Comparison of ENCODE assay signal across 8 mouse cellular contexts in genomic region chr3:51708746-51709411, GRCm38 (mm10). TPM values are rescaled to one million over a fixed set of nuclear protein-coding genes. Genes with fewer than 3 reads are reported as not detected.
DNase-seq lines count a peak whose midpoint lies in the region; ATAC-seq and TF ChIP-seq lines count a peak whose summit lies in the region.

No protein-coding gene starts in this region.

- H3K27ac ChIP-seq in forebrain, embryonic 14.5 days (ENCODE audit: low read depth, low read length): peak overlapping the region; percentile 31; the same call in 1 of the 2 replicates
- H3K27ac ChIP-seq in heart, postnatal 0 days (ENCODE audit: low read depth): peak overlapping the region; percentile 98
- peak overlapping the region; percentile 65 for H3K27ac ChIP-seq in liver, postnatal 0 days (ENCODE audit: low read depth)
- H3K27ac ChIP-seq in olfactory bulb, adult 2 months (ENCODE audit: insufficient read depth, low read depth, low read length): peak overlapping the region; percentile 85

- H3K9ac ChIP-seq in forebrain, embryonic 14.5 days (ENCODE audit: low read length): no peak overlapping the region
- H3K9ac ChIP-seq in heart, postnatal 0 days (replicated peaks; ENCODE audit: low read depth, low read length): peak overlapping the region; percentile 41
- no peak overlapping the region; the same call in 1 of the 2 replicates for H3K9ac ChIP-seq in liver, postnatal 0 days (replicated peaks)

- no peak for TF ChIP-seq POLR2A in brain, embryonic 14.5 days (IDR thresholded peaks at IDR 0.05; ENCODE audit: borderline replicate concordance, extremely low read depth, insufficient read depth, insufficient read length, poor library complexity, severe bottlenecking)
- no peak for TF ChIP-seq POLR2A in olfactory bulb, adult 2 months (IDR thresholded peaks at IDR 0.05; ENCODE audit: insufficient read depth, low read depth, low read length)

- peak; percentile 93 for TF ChIP-seq EP300 in heart, postnatal 0 days (IDR thresholded peaks at IDR 0.05; ENCODE audit: low read depth)
- 0 out of 2 replicates have a peak, but pooled peaks have one; percentile 21 for TF ChIP-seq EP300 in liver, postnatal 0 days (IDR thresholded peaks at IDR 0.05; ENCODE audit: low read depth)

- peaks cover 19% of the 10 kb centered on the region for H3K4me1 ChIP-seq in E14TG2a.4 (replicated peaks; ENCODE audit: low read depth, low read length)
- H3K4me1 ChIP-seq in forebrain, embryonic 14.5 days (ENCODE audit: control insufficient read depth, insufficient read depth, low read length): no peaks in the 10 kb centered on the region
- H3K4me1 ChIP-seq in heart, postnatal 0 days (ENCODE audit: control insufficient read depth, insufficient read depth): peaks cover 40% of the 10 kb centered on the region
- H3K4me1 ChIP-seq in liver, postnatal 0 days (ENCODE audit: insufficient read depth): peaks cover 20% of the 10 kb centered on the region
- peaks cover 13% of the 10 kb centered on the region for H3K4me1 ChIP-seq in olfactory bulb, adult 2 months (ENCODE audit: control insufficient read depth, insufficient read depth, low read length)

- H3K4me2 ChIP-seq in forebrain, embryonic 14.5 days (ENCODE audit: low read length): no peak overlapping the region
- peak overlapping the region; percentile 79 for H3K4me2 ChIP-seq in heart, postnatal 0 days (ENCODE audit: low read depth, low read length)
- H3K4me2 ChIP-seq in liver, postnatal 0 days (ENCODE audit: low read depth, low read length): peak overlapping the region; percentile 63

- H3K9me3 ChIP-seq in E14TG2a.4 (ENCODE audit: low read length): no peaks in the 10 kb centered on the region
- H3K9me3 ChIP-seq in forebrain, embryonic 14.5 days (replicated peaks; ENCODE audit: control insufficient read depth, low read length): no peaks in the 10 kb centered on the region
- no peaks in the 10 kb centered on the region for H3K9me3 ChIP-seq in heart, postnatal 0 days (replicated peaks; ENCODE audit: control insufficient read depth, low read length)
- H3K9me3 ChIP-seq in liver, postnatal 0 days (ENCODE audit: low read length): no peaks in the 10 kb centered on the region

- TF ChIP-seq CTCF in E14TG2a.4 (conservative IDR thresholded peaks at IDR 0.05; ENCODE audit: low read length): no peak
- no peak for TF ChIP-seq CTCF in brain, embryonic 14.5 days (IDR thresholded peaks at IDR 0.05; ENCODE audit: borderline replicate concordance, extremely low read depth, insufficient read depth, insufficient read length)
- TF ChIP-seq CTCF in heart, postnatal 0 days (IDR thresholded peaks at IDR 0.05; ENCODE audit: low read depth): no peak
- no peak for TF ChIP-seq CTCF in liver, postnatal 0 days (IDR thresholded peaks at IDR 0.05; ENCODE audit: low read depth)
- no peak for TF ChIP-seq CTCF in olfactory bulb, adult 2 months (IDR thresholded peaks at IDR 0.05; ENCODE audit: insufficient read depth, low read depth, low read length)

- H3K36me3 ChIP-seq in E14TG2a.4 (ENCODE audit: insufficient read depth, low read length): no peaks in the 10 kb centered on the region
- H3K36me3 ChIP-seq in forebrain, embryonic 14.5 days (ENCODE audit: control insufficient read depth, insufficient read depth, low read length): no peaks in the 10 kb centered on the region
- no peaks in the 10 kb centered on the region for H3K36me3 ChIP-seq in heart, postnatal 0 days (replicated peaks; ENCODE audit: control insufficient read depth, insufficient read depth, low read length)
- H3K36me3 ChIP-seq in liver, postnatal 0 days (replicated peaks; ENCODE audit: insufficient read depth, low read length): no peaks in the 10 kb centered on the region

- H3K27me3 ChIP-seq in E14TG2a.4 (ENCODE audit: insufficient read depth, low read length): peaks cover 7% of the 10 kb centered on the region
- no peaks in the 10 kb centered on the region for H3K27me3 ChIP-seq in forebrain, embryonic 14.5 days (replicated peaks; ENCODE audit: control insufficient read depth, insufficient read depth, low read length)
- H3K27me3 ChIP-seq in heart, postnatal 0 days (ENCODE audit: control insufficient read depth, insufficient read depth, low read length): no peaks in the 10 kb centered on the region
- H3K27me3 ChIP-seq in liver, postnatal 0 days (ENCODE audit: insufficient read depth, low read length): no peaks in the 10 kb centered on the region

- ATAC-seq in forebrain, embryonic 14.5 days: peak; percentile 61
- peak; percentile 95 for ATAC-seq in heart, postnatal 0 days (ENCODE audit: insufficient read depth, low read depth)
- peak; percentile 79 for ATAC-seq in liver, postnatal 0 days

- DNase-seq in brain, embryonic 14.5 days (ENCODE audit: low read depth): peak; percentile 90
- DNase-seq in forebrain, embryonic 14.5 days (ENCODE audit: low spot score): peak; percentile 81
- DNase-seq in heart, postnatal 0 days (ENCODE audit: low spot score): peak; percentile 98
- peak; percentile 66 for DNase-seq in large intestine, adult 2 months (ENCODE audit: low read depth, low spot score)
- peak; percentile 61 for DNase-seq in liver, postnatal 0 days
- peak; percentile 59 to 66 for DNase-seq in thymus, postnatal 36 days

- peak overlapping the region; percentile 55 for H3K4me3 ChIP-seq in E14TG2a.4 (replicated peaks; ENCODE audit: low read length)
- no peak overlapping the region for H3K4me3 ChIP-seq in forebrain, embryonic 14.5 days (ENCODE audit: low read depth, low read length)
- peak overlapping the region; percentile 41 for H3K4me3 ChIP-seq in heart, postnatal 0 days (ENCODE audit: low read depth, low read length)
- H3K4me3 ChIP-seq in liver, postnatal 0 days (ENCODE audit: low read depth, low read length): peak overlapping the region; percentile 26
- peak overlapping the region; percentile 18; the same call in 1 of the 2 replicates for H3K4me3 ChIP-seq in olfactory bulb, adult 2 months (ENCODE audit: insufficient read depth, low read depth, low read length)

- 67% methylated on average over 21 of the region's 21 CpGs for WGBS in forebrain, embryonic 14.5 days
- WGBS in heart, postnatal 0 days: 9% methylated on average over 21 of the region's 21 CpGs
- WGBS in large intestine, adult 2 months: 11% methylated on average over 21 of the region's 21 CpGs
- WGBS in liver, postnatal 0 days (ENCODE audit: insufficient replicate concordance): 58% methylated on average over 21 of the region's 21 CpGs
- WGBS in olfactory bulb, adult 2 months: 29% methylated on average over 21 of the region's 21 CpGs

RNA-seq across cellular contexts. Expression of gene Mgst2, which starts 48.7 kb away (rescaled TPM):
- polyA plus RNA-seq in brain, embryonic 14.5 days (2012; rRNA removed): 0.19 TPM in 1 of 2 replicates, not detected in the other
- 0.40 TPM in 1 of 2 replicates, not detected in the other for polyA plus RNA-seq in forebrain, embryonic 14.5 days (2014; fragmentation: Nextera tagmentation; extraction: Ambion mirVana)
- 3.2 and 16.5 TPM in 2 replicates for total RNA-seq in heart, postnatal 0 days (2014; rRNA removed; ENCODE audit: low replicate concordance)
- polyA plus RNA-seq in heart, postnatal 0 days (2015; fragmentation: Nextera tagmentation; extraction: Ambion mirVana): 8.7 and 9.4 TPM in 2 replicates
- 35.7 and 47.6 TPM in 2 replicates for polyA plus RNA-seq in large intestine, adult 2 months (2012; rRNA removed)
- 36.8 TPM in 2 replicates for polyA plus RNA-seq in liver, postnatal 0 days (2015; fragmentation: Nextera tagmentation; extraction: Ambion mirVana)
- polyA plus RNA-seq in olfactory bulb, adult 2 months (2012; ENCODE audit: insufficient read depth, insufficient read length, low replicate concordance, missing spikeins): not detected in 2 replicates

Comparison
In these comparisons a context has a peak if more than half of its experiments do, and no peak if none do; other contexts are left out.
1. H3K27ac ChIP-seq: peak in every context shown above with its lines; median percentile 98 in heart, postnatal 0 days; 85 in olfactory bulb, adult 2 months; 65 in liver, postnatal 0 days; 31 in forebrain, embryonic 14.5 days.